Mouse (Mus musculus) liver, embryonic 14.5 days (tissue): ENCODE results near the gene Trip4. TPM values are rescaled to one million over a fixed set of nuclear protein-coding genes. Genes with fewer than 3 reads are reported as not detected.

Source experiments
- ATAC-seq: fragments of 200-750 bp; cut with Nextera tagmentation; 2 replicates; pipeline ENCODE4 v1.8.0; 2017; ENCODE audit warnings: moderate number of reproducible peaks, mild to moderate bottlenecking, moderate library complexity; ENCODE audit not compliant: insufficient read depth
- DNase-seq, 3 experiments: peaks; one replicate each; pipeline ENCODE4 v3.0.0-alpha.2; 2012 to 2013; ENCODE audit warnings: low read depth in 3 of 3, low spot score in 3 of 3
- H3K27ac ChIP-seq: fragments of 300-500 bp; sonication (generic); 2 replicates; pipeline ENCODE4 v1.5.1; 2014; ENCODE audit warnings: moderate library complexity, mild to moderate bottlenecking, control low read depth, inconsistent platforms
- H3K27me3 ChIP-seq: fragments of 300-500 bp; sonication (generic); 2 replicates; pipeline ENCODE4 v1.6.1; 2014; ENCODE audit warnings: mild to moderate bottlenecking, low read length, moderate library complexity; ENCODE audit not compliant: control insufficient read depth, insufficient read depth
- H3K36me3 ChIP-seq: fragments of 300-500 bp; sonication (generic); replicated peaks from 2 replicates; pipeline ENCODE4 v1.6.1; 2014; ENCODE audit warnings: low read depth; ENCODE audit not compliant: control insufficient read depth, insufficient read depth
- H3K4me1 ChIP-seq, 2 experiments: fragments of 200-500 bp in 1 of 2; fragments of 300-500 bp in 1 of 2; sonication (generic) in 1 of 2; replicated peaks; 2 replicates each; pipeline ENCODE4 v1.6.1; 2012 to 2014; ENCODE audit warnings: antibody characterized with exemption in 1 of 2, inconsistent platforms in 1 of 2, low read length in 1 of 2; ENCODE audit not compliant: control insufficient read depth in 2 of 2, insufficient read depth in 2 of 2
- H3K4me2 ChIP-seq: fragments of 300-500 bp; sonication (generic); 2 replicates; pipeline ENCODE4 v1.6.1; 2014; ENCODE audit warnings: low read depth, mild to moderate bottlenecking, control low read depth, moderate library complexity
- H3K4me3 ChIP-seq, 2 experiments: fragments of 200-500 bp in 1 of 2; fragments of 300-500 bp in 1 of 2; sonication (generic) in 1 of 2; 2 replicates each; pipeline ENCODE4 v1.5.1; 2012 to 2014; ENCODE audit warnings: low read depth in 2 of 2, low read length in 2 of 2, mild to moderate bottlenecking in 2 of 2, control low read depth in 1 of 2, inconsistent platforms in 1 of 2, moderate library complexity in 1 of 2; ENCODE audit not compliant: insufficient read depth in 1 of 2
- H3K9ac ChIP-seq: fragments of 300-500 bp; sonication (generic); replicated peaks from 2 replicates; pipeline ENCODE4 v1.6.1; 2014; ENCODE audit warnings: mild to moderate bottlenecking, control low read depth, moderate library complexity
- H3K9me3 ChIP-seq: fragments of 300-500 bp; sonication (generic); 2 replicates; pipeline ENCODE4 v1.6.1; 2016; ENCODE audit warnings: low read length, mixed read lengths; ENCODE audit not compliant: control insufficient read depth
- CTCF ChIP-seq: IDR thresholded peaks from 2 replicates; pipeline ENCODE4 v1.5.1; 2016; ENCODE audit warnings: antibody characterized with exemption, low read depth, control low read depth
- EP300 ChIP-seq: IDR thresholded peaks from 2 replicates; pipeline ENCODE4 v1.6.1; 2016; ENCODE audit warnings: antibody characterized with exemption, low read depth
- WGBS: fragments of 180-500 bp; shearing (Covaris S2); extraction: QIAGEN DNeasy Blood & Tissue Kit; methylation state at CpG from one replicate; pipeline ENCODE4 v1.1.7; 2014; ENCODE audit not compliant: insufficient replicate concordance; 5-methylcytosine and 5-hydroxymethylcytosine counted together
- polyA plus RNA-seq, 2 experiments: library from polyadenylated mRNA; depleted of rRNA in 1 of 2; stranded (reverse) in 1 of 2; unstranded in 1 of 2; fragments of >200 nt; fragmentation: Nextera tagmentation in 1 of 2; extraction: Ambion mirVana in 1 of 2; gene quantifications; 2 replicates each; pipeline versions ENCODE4 v1.2.1 to v1.2.3; 2012 to 2014

Gene Trip4
- polyA plus RNA-seq, 2 experiments = 4.6 to 9.9 TPM

GRCm38 (mm10) chr9:65836916-65837315, 71.7 kb downstream of the Trip4 start:
- H3K4me2 ChIP-seq = no peak overlapping the region
- no peak overlapping the region for H3K4me3 ChIP-seq
- no peak for ATAC-seq

GRCm38 (mm10) chr9:65834628-65835354, 73.8 kb downstream of the Trip4 start:
- no peak for TF ChIP-seq EP300
- TF ChIP-seq CTCF = no peak
- Histone ChIP-seq H3K27me3 (no peaks in the 10 kb centered on the region), H3K36me3 (no peaks in the 10 kb centered on the region; the same call in 1 of the 2 replicates), H3K27ac (no peak overlapping the region), H3K9ac (no peak overlapping the region), H3K4me2 (no peak overlapping the region), H3K4me1 (peaks cover 0 to 4% of the 10 kb centered on the region in 2 experiments; a peak in 2 of 4 replicates), H3K9me3 (no peaks in the 10 kb centered on the region), H3K4me3 (no peak overlapping the region)
- WGBS = 72% methylated on average over 10 of the region's 10 CpGs
- no peak for ATAC-seq
- no peak for DNase-seq

More at GRCm38 (mm10) chr9:65836916-65837315, 71.7 kb downstream of the Trip4 start:
- no peaks in the 10 kb centered on the region; the same call in 1 of the 2 replicates for H3K36me3 ChIP-seq
- TF ChIP-seq CTCF (no peak), EP300 (no peak)
- H3K27ac ChIP-seq = no peak overlapping the region
- no peaks in the 10 kb centered on the region for H3K9me3 ChIP-seq
- no peak overlapping the region for H3K9ac ChIP-seq
- H3K27me3 ChIP-seq = no peaks in the 10 kb centered on the region
- H3K4me1 ChIP-seq = no peaks in the 10 kb centered on the region; a peak in 1 of 4 replicates
- DNase-seq = no peak

GRCm38 (mm10) chr9:65833640-65834039, 75.0 kb downstream of the Trip4 start:
- no peaks in the 10 kb centered on the region for H3K9me3 ChIP-seq
- H3K36me3 ChIP-seq = no peaks in the 10 kb centered on the region; the same call in 1 of the 2 replicates
- DNase-seq (no peak), ATAC-seq (no peak)
- H3K9ac ChIP-seq = no peak overlapping the region
- H3K4me1 ChIP-seq = peaks cover 1 to 7% of the 10 kb centered on the region in 2 experiments; a peak in 3 of 4 replicates
- no peaks in the 10 kb centered on the region for H3K27me3 ChIP-seq
- no peak overlapping the region for H3K4me2 ChIP-seq
- TF ChIP-seq CTCF = no peak
- H3K4me3 ChIP-seq = no peak overlapping the region
- no peak overlapping the region for H3K27ac ChIP-seq

GRCm38 (mm10) chr9:65833230-65833629, 75.4 kb downstream of the Trip4 start:
- 76% methylated on average over 2 of the region's 2 CpGs for WGBS
- Histone ChIP-seq H3K27me3 (no peaks in the 10 kb centered on the region), H3K4me1 (peaks cover 5 to 11% of the 10 kb centered on the region in 2 experiments; a peak in 3 of 4 replicates), H3K9ac (no peak overlapping the region), H3K4me3 (no peak overlapping the region), H3K9me3 (no peaks in the 10 kb centered on the region), H3K36me3 (no peaks in the 10 kb centered on the region; the same call in 1 of the 2 replicates), H3K4me2 (no peak overlapping the region), H3K27ac (no peak overlapping the region)
- TF ChIP-seq EP300 (no peak), CTCF (no peak)
- DNase-seq (no peak), ATAC-seq (no peak)

- Histone ChIP-seq H3K4me3 (no peak overlapping the region), H3K27me3 (no peaks in the 10 kb centered on the region), H3K4me2 (no peak overlapping the region), H3K9me3 (no peaks in the 10 kb centered on the region), H3K4me1 (peaks cover 9 to 14% of the 10 kb centered on the region in 2 experiments; a peak in 3 of 4 replicates), H3K27ac (no peak overlapping the region), H3K9ac (no peak overlapping the region), H3K36me3 (no peaks in the 10 kb centered on the region; the same call in 1 of the 2 replicates)
- ATAC-seq (no peak), DNase-seq (no peak)
- TF ChIP-seq CTCF (no peak), EP300 (no peak)
- 71% methylated on average over 2 of the region's 2 CpGs for WGBS
Observed at GRCm38 (mm10) chr9:65832041-65832440, 76.6 kb downstream of the Trip4 start.
